Mouse (Mus musculus): ENCODE measurements at regions not wholly inside any gene's neighbourhood (a gene's known extent, or its start where the extent isn't known, plus 50 kb on each side); places are given as distances from the start of the nearest gene placed in this dataset.
"Not testable (repeated sequence)": the region's sequence is repeated elsewhere in the genome, so short reads cannot be mapped to it uniquely, and the experiment has no call there.

- peak; percentile 66 to 69 for ATAC-seq (replicated peaks in 1 of 2; ENCODE audit: insufficient read depth in 1 of 2, low FRiP score in 2 of 2, low TSS enrichment in 1 of 2, low read depth in 1 of 2, poor library complexity in 2 of 2, severe bottlenecking in 2 of 2)
Measured at GRCm38 (mm10) chr8:81286280-81287034, 55.9 kb upstream of the Inpp4b start.

- no peak for ATAC-seq (replicated peaks in 1 of 2; ENCODE audit: insufficient read depth in 1 of 2, low FRiP score in 2 of 2, low TSS enrichment in 1 of 2, low read depth in 1 of 2, poor library complexity in 2 of 2, severe bottlenecking in 2 of 2)
Measured at GRCm38 (mm10) chr8:81260089-81260488, 82.3 kb upstream of the Inpp4b start.

DNA sequence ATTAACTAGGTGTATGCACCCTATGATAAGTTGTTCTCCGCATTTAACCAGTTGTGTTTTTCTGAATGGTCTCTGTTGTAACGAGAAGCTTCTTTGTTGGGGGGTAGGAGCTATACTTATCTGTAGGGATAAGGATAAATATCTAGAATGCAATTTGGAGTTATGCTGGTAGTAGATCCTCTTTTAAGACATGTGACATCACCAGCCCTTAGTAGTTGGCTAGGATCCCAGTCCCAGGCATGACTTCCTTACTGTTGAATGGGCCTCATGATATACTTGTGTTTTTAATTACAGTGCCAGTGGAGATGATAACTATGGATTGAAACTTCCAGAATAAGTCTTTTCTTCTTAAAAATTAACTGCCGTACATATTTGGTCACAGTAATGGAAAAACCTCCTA lies 118.5 kb upstream of the Inpp4b start:
- ATAC-seq (replicated peaks in 1 of 2; ENCODE audit: insufficient read depth in 1 of 2, low FRiP score in 2 of 2, low TSS enrichment in 1 of 2, low read depth in 1 of 2, poor library complexity in 2 of 2, severe bottlenecking in 2 of 2), result peak in 1 of 2 experiments; percentile 58; a peak in 1 of 4 replicates

GRCm38 (mm10) chr8:81187061-81187790 lies 155.1 kb upstream of the Inpp4b start:
- ATAC-seq (replicated peaks in 1 of 2; ENCODE audit: insufficient read depth in 1 of 2, low FRiP score in 2 of 2, low TSS enrichment in 1 of 2, low read depth in 1 of 2, poor library complexity in 2 of 2, severe bottlenecking in 2 of 2), result not testable (repeated sequence)

- no peak for ATAC-seq (replicated peaks in 1 of 2; ENCODE audit: insufficient read depth in 1 of 2, low FRiP score in 2 of 2, low TSS enrichment in 1 of 2, low read depth in 1 of 2, poor library complexity in 2 of 2, severe bottlenecking in 2 of 2)
Measured at GRCm38 (mm10) chr8:81175537-81175936, 160.8 kb upstream of the Usp38 start.

- no peak for ATAC-seq (replicated peaks in 1 of 2; ENCODE audit: insufficient read depth in 1 of 2, low FRiP score in 2 of 2, low TSS enrichment in 1 of 2, low read depth in 1 of 2, poor library complexity in 2 of 2, severe bottlenecking in 2 of 2)
Measured at GRCm38 (mm10) chr8:81147239-81147638, 132.5 kb upstream of the Usp38 start.

- ATAC-seq (replicated peaks in 1 of 2; ENCODE audit: insufficient read depth in 1 of 2, low FRiP score in 2 of 2, low TSS enrichment in 1 of 2, low read depth in 1 of 2, poor library complexity in 2 of 2, severe bottlenecking in 2 of 2), result peak in 1 of 2 experiments; percentile 42; a peak in 1 of 4 replicates
Measured at GRCm38 (mm10) chr8:81106763-81107509, 92.2 kb upstream of the Usp38 start.

DNA sequence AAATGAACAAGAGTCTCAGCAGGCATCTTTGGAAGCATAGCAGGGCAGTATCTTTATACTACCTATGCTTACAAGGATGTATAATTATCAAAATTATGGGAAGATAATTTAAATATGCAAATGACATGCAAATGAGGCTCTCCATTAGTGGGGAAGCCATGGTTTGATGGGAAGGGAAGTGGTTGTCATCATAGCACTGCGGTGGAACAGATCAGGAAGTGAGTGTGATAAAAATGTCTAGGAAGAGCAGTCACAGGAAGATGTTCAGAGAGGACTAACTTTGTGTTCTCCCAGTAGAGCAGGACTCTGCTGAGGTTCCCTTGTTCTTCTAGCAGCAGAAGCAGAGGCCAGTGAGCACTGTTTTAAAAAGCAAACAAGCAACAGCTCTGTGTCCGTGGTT lies 84.2 kb upstream of the Usp38 start:
- ATAC-seq (replicated peaks in 1 of 2; ENCODE audit: insufficient read depth in 1 of 2, low FRiP score in 2 of 2, low TSS enrichment in 1 of 2, low read depth in 1 of 2, poor library complexity in 2 of 2, severe bottlenecking in 2 of 2), result peak in 1 of 2 experiments; percentile 29; a peak in 2 of 4 replicates

GRCm38 (mm10) chr8:81097076-81097819 lies 82.5 kb upstream of the Usp38 start:
- no peak for ATAC-seq (replicated peaks in 1 of 2; ENCODE audit: insufficient read depth in 1 of 2, low FRiP score in 2 of 2, low TSS enrichment in 1 of 2, low read depth in 1 of 2, poor library complexity in 2 of 2, severe bottlenecking in 2 of 2)

DNA sequence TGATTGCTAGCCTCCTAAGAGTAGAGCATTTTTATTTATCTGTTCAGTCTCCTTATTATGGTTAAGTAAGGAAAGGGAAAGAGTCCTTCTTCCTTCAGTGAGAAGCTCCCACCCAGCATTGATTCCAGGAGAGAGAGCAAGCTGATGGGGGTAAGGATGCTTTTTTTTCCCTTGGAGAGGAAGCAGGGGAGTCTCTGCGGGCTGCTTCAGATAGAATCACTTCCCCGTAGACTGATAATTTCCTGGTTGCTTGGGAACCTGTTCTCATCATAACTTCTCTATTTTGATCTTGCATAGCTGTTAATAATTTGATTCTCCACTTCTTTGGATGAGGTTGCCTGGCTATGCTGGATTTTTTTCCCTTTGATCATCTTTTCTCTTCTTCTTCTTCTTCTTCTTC lies 80.5 kb upstream of the Usp38 start:
- no peak for ATAC-seq (replicated peaks in 1 of 2; ENCODE audit: insufficient read depth in 1 of 2, low FRiP score in 2 of 2, low TSS enrichment in 1 of 2, low read depth in 1 of 2, poor library complexity in 2 of 2, severe bottlenecking in 2 of 2)

DNA sequence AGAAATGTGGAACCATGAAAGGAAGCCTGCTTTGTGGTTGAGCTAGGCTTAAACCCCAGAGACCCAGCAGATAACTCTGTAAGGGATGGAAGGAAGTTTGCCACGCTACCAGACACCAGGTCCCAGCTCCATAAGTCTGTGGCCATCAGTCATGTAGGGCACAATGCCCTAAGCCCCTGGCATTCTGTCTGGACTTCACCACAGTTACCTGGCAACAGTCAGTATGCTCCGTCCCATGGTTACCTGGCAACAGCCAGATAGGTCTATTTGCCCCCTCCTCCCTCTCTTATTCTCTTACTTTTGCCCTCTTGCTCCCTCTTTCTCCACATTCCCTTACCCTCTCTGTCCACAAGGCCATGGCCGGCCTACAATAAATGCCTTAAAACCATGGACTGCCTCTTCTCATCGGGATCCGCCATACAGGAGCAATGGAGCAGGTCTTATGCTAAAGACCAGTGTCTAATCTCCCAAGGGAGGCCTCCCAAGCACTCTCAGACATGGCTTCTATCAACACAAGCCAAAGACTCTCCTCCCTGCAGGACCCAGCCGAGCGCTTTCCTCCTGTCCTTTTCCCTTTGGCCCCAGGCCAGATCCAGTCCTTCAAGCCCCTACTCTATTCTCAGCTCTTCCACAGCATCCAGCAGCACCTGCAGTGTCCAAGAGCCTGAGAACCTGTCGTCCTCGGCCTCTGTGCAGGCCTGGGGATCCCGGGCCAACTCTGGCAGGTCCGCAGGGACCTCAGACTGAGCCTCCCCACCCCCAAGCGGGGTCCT lies 66.3 kb upstream of the Usp38 start:
- no peak for ATAC-seq (replicated peaks in 1 of 2; ENCODE audit: insufficient read depth in 1 of 2, low FRiP score in 2 of 2, low TSS enrichment in 1 of 2, low read depth in 1 of 2, poor library complexity in 2 of 2, severe bottlenecking in 2 of 2)

DNA sequence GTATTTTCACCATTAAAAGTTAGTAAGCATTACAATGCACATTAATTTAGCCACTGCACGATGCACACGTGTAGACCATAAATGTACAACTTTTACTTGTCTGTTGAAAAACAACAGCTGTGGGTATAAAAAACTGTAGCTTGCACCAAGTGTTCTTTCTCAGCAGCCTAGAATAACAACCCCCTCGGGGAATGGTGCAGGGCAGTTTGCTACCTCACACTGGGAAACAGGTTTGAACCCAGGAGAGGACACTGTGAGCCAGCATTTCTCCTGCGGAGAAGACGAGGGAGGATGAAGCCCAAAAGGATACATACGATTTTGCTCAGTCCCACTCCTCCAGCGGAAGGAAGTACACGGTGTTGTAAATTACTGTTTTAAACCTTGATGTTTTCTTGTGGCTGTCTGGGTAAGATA lies 65.2 kb upstream of the Usp38 start:
- ATAC-seq (replicated peaks in 1 of 2; ENCODE audit: insufficient read depth in 1 of 2, low FRiP score in 2 of 2, low TSS enrichment in 1 of 2, low read depth in 1 of 2, poor library complexity in 2 of 2, severe bottlenecking in 2 of 2), result peak; percentile 32 to 69; a peak in 2 of 4 replicates

- no peak for ATAC-seq (replicated peaks in 1 of 2; ENCODE audit: insufficient read depth in 1 of 2, low FRiP score in 2 of 2, low TSS enrichment in 1 of 2, low read depth in 1 of 2, poor library complexity in 2 of 2, severe bottlenecking in 2 of 2)
Measured at GRCm38 (mm10) chr8:81069080-81069840, 54.5 kb upstream of the Usp38 start.

DNA sequence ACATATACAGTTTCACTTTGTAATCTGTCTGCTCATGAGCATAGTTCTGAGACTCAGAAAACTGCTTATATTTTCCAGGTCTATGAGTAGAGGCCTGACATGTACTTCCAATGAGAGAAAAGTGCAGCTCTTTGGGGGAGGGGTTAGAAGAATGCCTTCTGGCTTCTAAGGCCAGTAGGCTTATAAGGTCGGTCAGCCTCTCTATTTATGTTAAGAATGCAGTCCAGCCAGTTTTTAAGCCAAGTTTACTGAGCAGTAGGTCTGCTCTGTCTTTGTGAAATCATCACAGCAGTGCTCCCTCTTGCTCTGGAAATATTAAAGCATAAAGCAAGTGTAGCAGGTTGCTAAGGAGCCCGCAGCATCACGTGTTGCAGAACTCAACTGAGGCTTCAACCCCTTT lies 53.8 kb upstream of the Usp38 start:
- ATAC-seq (replicated peaks in 1 of 2; ENCODE audit: insufficient read depth in 1 of 2, low FRiP score in 2 of 2, low TSS enrichment in 1 of 2, low read depth in 1 of 2, poor library complexity in 2 of 2, severe bottlenecking in 2 of 2), result no peak

DNA sequence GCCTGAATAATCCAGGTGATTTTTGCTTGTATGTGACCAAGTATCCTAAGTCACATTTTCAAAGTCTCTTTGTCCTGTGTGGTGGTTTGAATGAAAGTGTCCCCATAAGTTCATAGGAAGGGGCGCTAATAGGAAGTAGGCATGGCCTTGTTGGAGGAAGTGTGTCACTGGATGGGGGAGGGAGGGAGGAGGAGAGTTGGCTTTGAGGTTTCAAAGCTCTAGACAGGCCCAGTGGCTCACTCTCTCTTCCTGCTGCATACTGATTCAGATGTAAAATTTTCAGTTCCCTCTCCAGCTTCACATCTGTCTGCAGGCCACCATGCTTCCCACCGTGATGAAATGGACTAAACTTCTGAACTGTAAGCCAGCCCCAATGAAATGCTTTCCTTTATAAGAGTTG lies 52.0 kb upstream of the Usp38 start:
- no peak for ATAC-seq (replicated peaks in 1 of 2; ENCODE audit: insufficient read depth in 1 of 2, low FRiP score in 2 of 2, low TSS enrichment in 1 of 2, low read depth in 1 of 2, poor library complexity in 2 of 2, severe bottlenecking in 2 of 2)
